Mouse (Mus musculus) heart, postnatal 10 days (tissue): ENCODE results near the gene Exo5. TPM values are rescaled to one million over a fixed set of nuclear protein-coding genes. Genes with fewer than 3 reads are reported as not detected.

ENCODE experiments used
- DNase-seq, 2 experiments: peaks; one replicate each; pipeline ENCODE4 v3.0.0; 2021
- intact Hi-C: fragments of 180-260 bp; cut with DNase I; formaldehyde crosslinking; loops from one replicate; pipeline ENCODE4 v1.15.1; 2025
- total RNA-seq, 2 experiments: library from RNA; stranded (reverse); gene quantifications; 2 replicates each; pipeline ENCODE4 v1.2.3; 2021

Exo5 gene
- total RNA-seq, 2 experiments from 2014 or later: 4.2 to 5.4 TPM

DNA sequence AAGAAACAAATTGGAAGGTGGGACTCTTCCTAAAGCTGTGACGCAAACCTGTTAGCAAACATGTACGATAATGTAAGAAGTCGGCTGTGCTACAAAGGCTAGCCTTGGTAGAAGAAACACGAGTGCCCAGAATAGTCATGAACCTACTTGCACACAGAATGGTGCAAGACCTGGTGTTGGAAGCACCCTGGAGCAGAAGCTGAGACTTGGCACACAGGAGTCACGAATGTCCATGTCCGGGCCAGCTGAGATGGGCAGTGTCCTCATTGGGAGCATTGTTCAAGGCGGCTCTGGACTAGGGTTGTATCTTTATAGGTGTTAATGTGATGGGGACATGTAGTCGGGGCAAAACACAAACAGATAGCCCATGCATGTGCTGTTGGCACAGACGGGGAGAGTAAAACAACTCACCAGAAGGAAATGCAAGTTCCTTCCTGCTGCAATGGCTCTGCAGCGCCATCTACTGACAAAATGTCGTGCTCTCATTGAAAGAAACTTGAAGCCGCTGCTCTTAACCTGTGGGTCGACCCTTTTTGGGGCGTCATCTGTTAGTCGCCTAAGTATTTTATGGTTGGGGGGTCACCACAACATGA, 15.2 kb downstream of the Exo5 start:
- intact Hi-C loops: loop anchor here (1.0 to 5.0 kb wide), 2 partner anchors 58 to 317 kb away; no protein-coding TSS in a partner anchor
- DNase-seq: peak; percentile 45 to 75

DNA sequence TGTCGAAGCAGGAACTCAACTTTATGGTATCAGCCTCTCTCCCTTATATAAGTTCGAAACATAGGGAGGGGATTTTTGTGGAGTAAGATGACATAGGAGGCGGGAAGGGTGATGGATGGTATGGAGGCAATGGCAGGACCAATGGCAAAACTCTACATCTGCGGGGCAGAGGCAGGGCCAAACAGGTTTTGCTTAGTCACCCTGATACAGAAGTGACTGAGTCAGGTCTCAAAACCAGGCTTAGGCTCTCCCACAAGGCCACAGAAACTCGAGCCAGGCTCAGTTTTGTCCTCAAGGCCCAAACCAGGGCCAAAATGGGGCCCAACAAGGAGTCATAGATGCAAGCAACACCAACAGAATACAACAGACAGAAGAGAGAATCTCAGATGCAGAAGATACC, 19.2 kb downstream of the Exo5 start:
- no peak for DNase-seq
- intact Hi-C loops: no loop called here

DNA sequence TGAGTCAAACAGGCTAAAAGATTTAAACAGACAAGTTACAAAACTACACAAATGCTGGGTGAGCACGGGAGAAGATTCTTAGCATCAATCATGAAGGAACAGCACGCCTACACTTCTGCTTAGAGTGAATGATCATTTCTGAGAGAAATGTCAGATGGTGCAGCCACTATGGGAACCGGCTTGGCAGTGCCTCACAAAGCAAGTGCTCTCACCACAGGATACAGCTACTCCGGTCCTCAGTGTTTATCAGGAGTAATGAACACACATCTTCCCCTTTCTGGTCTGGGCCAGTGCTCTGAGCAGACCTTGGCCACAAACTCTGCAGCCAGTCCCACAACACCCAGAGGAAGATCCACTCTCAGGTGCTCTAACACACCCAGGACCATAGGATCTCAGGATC, 20.3 kb downstream of the Exo5 start:
- DNase-seq: no peak
- intact Hi-C loops: no loop called here

DNA sequence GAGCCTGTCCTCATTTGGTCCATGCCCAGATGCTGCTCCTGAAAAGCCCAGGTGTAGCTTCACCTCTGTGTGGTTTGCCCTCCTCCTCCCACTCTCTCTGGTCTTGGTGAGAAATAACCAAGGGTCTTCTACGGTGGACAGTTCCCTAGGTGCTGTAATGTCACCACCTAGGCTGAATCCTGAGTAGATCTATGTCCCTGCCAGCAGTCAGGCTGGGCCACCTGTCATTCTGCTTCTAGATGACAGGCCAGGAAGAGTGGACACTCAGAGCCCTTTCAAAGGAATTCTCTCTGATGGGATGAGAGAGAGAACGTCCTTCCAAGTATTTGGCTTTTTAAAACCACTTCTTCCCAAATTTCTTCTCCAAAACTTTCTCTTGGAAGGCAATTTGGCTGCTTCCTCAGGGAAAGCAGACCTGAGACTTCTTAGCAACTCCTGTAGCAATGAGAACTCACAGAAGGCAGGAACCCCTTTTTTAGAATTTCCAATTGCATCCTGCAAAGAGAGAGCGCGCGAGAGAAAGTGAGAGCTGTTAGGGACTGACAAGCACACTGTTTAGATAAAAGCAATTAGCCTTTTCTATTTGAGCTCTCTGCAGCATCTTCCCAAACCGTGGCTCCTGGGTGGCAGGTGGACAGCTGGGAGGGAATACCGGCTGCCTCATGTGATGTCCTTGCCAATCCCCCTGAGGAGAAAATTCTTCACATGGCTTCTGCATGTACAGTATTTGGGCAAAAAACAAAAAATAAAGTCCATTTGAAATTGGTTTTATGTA, 28.8 kb downstream of the Exo5 start:
- no peak for DNase-seq
- intact Hi-C loops: no loop called here

DNA sequence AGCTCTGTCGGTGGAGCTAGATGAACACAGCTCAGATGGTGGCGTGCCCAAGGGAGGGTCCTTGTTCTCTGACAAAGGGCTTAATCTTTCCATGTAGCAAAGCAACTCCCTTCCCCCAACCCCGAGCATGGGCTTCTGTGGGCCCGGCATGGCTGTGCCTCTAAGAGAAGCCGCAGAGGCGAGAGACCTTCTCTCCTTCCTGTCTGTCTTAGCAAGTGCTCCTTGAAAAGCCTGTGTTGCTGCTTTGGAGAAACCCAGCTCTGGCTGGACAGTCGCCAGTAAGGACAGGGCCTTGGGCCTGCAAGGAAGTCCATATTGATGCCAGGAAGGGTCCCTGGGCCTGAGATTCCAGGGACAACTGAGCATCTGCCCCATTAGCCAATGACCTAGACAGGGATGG, 29.6 kb downstream of the Exo5 start:
- intact Hi-C loops: no loop called here
- no peak for DNase-seq

DNA sequence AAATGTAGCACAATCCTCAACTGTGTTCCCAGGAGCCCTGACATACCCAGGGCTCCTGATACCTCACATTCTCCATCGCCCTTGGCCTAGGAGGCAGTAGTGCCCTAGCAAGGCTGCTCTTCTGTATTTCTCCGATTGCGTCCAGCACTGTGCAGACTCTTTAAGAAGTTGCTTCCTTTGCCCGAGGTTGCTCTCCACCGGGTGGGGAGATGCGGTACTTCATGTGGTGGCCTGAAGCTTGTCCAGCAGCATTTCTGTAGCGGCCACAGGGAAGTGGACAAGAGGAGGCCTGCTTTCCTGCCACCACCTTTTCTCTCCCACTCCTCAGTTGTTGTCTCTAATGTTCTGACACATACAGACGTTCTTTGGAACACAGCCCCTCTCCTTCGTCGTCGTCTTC, 30.2 kb downstream of the Exo5 start:
- DNase-seq: no peak
- intact Hi-C loops: no loop called here

DNA sequence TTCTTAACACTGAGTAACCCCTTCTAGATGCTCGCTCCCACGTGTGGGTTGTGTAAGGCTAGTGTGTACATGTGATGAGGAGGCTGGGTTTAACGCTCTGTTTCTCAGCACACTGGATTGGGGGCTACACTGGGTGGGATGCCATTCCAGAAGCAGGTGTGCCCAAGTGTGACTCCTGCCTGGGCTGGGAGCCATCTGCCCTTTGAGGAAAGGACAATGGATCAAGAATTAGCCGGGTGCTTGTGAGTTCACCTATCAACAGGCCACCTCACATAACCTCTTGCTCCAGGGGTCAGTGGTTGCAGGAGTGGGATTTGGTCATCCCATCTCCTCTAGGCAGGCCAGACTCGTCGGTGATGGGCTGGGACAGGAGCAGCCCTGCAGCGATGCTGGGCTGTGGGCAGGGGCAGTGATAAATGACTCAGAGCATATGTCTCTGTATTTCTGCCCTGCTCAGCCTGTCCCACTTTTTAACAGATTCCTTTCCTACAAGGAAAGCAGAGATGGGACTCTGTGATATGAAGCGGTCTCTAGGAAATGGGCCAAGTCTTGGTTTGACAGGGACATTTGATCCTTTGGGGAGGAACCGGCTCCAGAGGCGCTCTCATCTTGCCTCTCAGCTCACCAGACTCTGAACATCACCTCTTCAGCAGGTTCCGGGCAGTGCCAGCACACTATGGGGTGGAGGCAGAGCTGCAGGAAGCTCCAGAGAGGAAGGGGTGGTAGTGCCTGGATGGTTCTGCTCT, 31.0 kb downstream of the Exo5 start:
- intact Hi-C loops: no loop called here
- DNase-seq: no peak

DNA sequence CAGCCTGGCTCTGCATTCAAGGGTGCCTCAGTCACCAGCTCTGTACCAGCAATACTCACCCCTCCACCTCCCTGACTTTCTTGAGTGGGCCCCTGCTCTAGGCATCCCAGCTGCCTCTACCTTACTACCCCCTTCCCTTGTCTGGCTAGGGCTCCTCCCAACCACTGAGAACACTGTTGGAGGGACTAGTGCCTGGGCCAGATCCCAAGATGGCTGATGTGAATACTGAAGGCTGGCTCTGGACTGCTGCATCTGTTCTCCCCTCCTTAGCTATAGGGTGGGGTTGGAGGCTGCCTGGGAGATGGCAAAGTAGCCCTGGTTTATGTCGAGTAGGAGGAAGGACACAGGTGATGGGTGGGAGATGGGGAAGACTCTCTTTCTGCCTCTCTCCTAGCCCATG, 32.3 kb downstream of the Exo5 start:
- intact Hi-C loops: no loop called here
- no peak for DNase-seq

DNA sequence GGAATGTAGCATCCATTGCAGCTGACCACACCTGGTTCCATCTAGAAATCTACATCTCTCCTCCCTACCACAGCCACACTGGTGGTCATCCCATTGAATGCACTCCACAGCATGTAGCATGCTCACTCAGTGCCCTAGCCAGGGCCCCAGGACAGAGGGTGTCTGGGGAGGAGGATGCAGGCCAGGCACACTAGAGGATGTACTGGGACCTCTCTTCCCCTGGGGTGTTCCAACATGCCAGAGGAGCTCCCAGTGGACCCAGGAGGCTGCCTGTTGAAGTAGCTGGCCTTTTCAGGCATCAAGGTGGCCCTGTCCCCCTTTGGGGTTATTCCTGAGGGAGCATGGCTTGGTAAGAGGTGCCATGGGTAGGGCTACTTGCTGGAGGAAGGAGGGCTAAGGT, 32.9 kb downstream of the Exo5 start:
- intact Hi-C loops: no loop called here
- no peak for DNase-seq

DNA sequence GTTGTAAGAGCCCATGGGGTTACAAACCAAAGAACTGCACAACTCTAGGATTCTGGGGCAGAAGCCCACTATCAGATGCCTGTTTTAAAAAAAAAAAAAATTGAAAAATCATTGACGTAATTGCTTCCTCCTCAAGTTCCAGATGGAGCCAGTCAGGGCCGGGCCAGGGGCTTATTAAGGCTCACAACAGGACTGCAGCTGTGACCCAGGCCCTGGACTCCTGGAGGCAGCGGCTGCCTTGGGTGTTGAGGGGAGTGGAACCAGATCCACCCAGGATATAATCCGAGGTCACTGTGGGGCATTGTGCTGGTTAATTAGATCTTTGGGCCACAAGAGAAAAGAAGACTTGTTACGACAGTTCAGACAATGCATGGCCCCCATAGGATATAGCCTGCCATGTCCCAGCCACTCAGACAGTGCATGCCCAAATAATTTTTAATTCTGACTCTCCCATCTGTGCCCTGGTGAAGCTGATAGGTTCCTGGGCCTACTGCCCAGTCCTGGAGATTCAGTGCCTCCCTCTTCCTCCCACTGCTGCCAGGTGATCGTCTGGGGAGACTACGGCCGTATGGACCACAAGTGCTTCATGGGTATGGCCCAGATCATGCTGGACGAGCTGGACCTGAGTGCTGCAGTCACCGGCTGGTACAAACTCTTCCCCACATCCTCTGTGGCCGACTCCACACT, 33.9 kb downstream of the Exo5 start:
- intact Hi-C loops: no loop called here

GRCm38 (mm10) chr4:120888884-120889283, 35.9 kb downstream of the Exo5 start:
- intact Hi-C loops: loop anchor here (5.0 kb wide), 1 partner anchor 132 kb away; no protein-coding TSS in a partner anchor

More for the DNA sequence above, 33.9 kb downstream of the Exo5 start:
- no peak for DNase-seq

GRCm38 (mm10) chr4:120887381-120888112, 37.3 kb downstream of the Exo5 start:
- intact Hi-C loops: loop anchor here (1.0 to 5.0 kb wide), 4 partner anchors 36 to 298 kb away; no protein-coding TSS in a partner anchor
- peak; percentile 43 to 61 for DNase-seq

More at GRCm38 (mm10) chr4:120888884-120889283, 35.9 kb downstream of the Exo5 start:
- DNase-seq: no peak

DNA sequence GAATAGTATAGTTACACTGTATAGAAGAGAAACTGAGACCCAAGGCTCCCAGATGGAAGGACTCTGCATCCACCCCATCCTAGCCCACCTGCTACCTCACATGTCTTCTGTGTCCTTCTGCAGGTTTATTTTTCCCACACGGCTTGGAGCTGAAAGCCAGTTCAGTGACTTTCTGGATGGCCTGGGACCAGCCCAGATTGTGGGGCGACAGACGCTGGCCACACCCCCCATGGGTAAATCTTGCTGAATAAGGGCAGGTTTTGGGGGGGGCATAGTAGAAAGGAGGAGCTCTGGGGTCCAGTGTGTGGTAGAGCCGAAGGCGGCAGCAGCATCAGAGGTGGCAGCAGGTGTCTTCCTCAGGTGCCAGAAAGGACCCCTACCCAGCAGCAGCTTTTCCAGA, 38.0 kb downstream of the Exo5 start:
- DNase-seq: no peak
- intact Hi-C loops: loop anchor here (1.0 to 5.0 kb wide), 4 partner anchors 36 to 298 kb away; no protein-coding TSS in a partner anchor

- no peak for DNase-seq
- intact Hi-C loops: loop anchor here (5.0 kb wide), 1 partner anchor 129 kb away; no protein-coding TSS in a partner anchor
These were observed 38.7 kb downstream of the Exo5 start for GRCm38 (mm10) chr4:120886131-120886530.

- intact Hi-C loops: loop anchor here (5.0 kb wide), 1 partner anchor 128 kb away; no protein-coding TSS in a partner anchor
These were observed 39.4 kb downstream of the Exo5 start for GRCm38 (mm10) chr4:120885208-120886120.

DNA sequence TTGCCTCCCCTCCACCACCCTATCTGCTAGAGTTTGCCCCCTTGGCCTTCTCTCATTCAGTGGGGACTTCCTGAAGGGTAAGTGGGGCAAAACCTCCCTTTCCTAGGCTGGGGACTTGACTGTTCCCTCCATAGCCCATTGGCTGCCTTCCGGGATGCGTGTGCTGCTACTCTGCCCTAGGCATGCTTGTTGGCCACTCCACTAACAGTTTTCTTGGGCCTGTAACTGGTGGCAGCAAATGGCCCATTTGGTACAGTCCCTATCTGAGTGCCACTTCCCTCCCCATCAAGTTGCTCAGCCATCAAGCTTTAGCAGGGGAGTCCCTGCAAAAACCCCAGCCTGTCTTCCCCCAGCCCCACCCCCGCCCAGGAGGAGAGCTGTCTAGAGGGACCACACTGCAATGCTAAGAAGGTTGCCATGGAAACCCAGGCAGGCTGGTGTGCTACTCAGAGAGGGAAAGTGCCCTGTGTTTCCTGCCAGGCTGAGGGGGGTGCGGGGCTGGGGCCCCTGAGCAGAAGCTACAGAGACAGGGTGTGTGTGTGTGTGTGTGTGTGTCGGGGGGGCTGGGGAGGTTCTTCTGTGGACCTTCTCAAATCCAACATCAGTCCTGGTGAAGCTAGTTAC, 42.7 kb downstream of the Exo5 start:
- intact Hi-C loops: no loop called here

More at GRCm38 (mm10) chr4:120885208-120886120, 39.4 kb downstream of the Exo5 start:
- no peak for DNase-seq

GRCm38 (mm10) chr4:120880731-120881432, 43.9 kb downstream of the Exo5 start:
- peak in 1 of 2 experiments; percentile 12 for DNase-seq
- intact Hi-C loops: no loop called here

More for the DNA sequence above, 42.7 kb downstream of the Exo5 start:
- no peak for DNase-seq

GRCm38 (mm10) chr4:120879386-120879785, 45.4 kb downstream of the Exo5 start:
- no peak for DNase-seq

More at GRCm38 (mm10) chr4:120879386-120879785, 45.4 kb downstream of the Exo5 start:
- intact Hi-C loops: no loop called here
